In the genomic region with DNA sequence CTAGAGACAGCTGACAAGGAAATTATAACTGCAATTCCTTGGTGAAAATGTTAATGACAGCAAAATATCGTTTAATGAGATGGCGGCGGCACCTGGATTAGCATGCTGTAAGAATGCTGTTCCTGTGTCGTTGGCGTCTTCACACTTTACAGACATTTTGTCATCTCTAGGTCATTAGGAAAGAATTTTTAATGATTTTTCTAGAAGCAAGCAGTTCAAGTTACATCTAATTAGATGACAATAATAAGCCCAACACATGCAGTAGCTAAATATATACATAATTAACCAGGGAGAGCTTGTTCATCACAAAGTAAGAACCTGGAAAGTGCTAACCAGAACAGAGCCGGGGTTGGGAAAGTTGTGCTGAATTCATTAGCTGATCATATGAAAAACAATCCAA, we compare ENCODE assay signal across 31 mouse cellular contexts.
DNase-seq lines count a peak whose midpoint lies in the region; ATAC-seq lines count a peak whose summit lies in the region.
"Had no signal": no experiment of that assay in that cellular context is flagged by ENCODE, and none has a peak within 500 bp of the region (broad histone marks: within the 10 kb centered on the region; RNA-seq: fewer than 3 reads in every experiment).

No protein-coding gene starts in this region.

- no peaks in the 10 kb centered on the region for H3K27me3 ChIP-seq in midbrain, embryonic 14.5 days (ENCODE audit: control insufficient read depth, insufficient read depth, low read length)
- H3K27me3 ChIP-seq in midbrain, embryonic 11.5 days (ENCODE audit: control insufficient read depth, insufficient read depth, low read length) = no peaks in the 10 kb centered on the region
- H3K27me3 ChIP-seq in limb, embryonic 10.5 days (ENCODE audit: low read depth, poor library complexity, severe bottlenecking) = no peaks in the 10 kb centered on the region
- H3K27me3 ChIP-seq: embryonic facial prominence, embryonic 13.5 days; heart, embryonic 12.5 days; kidney, embryonic 15.5 days; liver, embryonic 15.5 days; lung, embryonic 15.5 days; megakaryocyte, embryonic 14.5 days; neural tube, embryonic 12.5 days; Patski; stomach, embryonic 15.5 days had no signal

- H3K4me1 ChIP-seq in midbrain, embryonic 14.5 days (ENCODE audit: control insufficient read depth, insufficient read depth, low read length) = no peaks in the 10 kb centered on the region
- no peaks in the 10 kb centered on the region for H3K4me1 ChIP-seq in midbrain, embryonic 11.5 days (ENCODE audit: control insufficient read depth, insufficient read depth, low read length)
- H3K4me1 ChIP-seq in limb, embryonic 10.5 days = no peaks in the 10 kb centered on the region
- H3K4me1 ChIP-seq: embryonic facial prominence, embryonic 13.5 days; kidney, embryonic 15.5 days; liver, embryonic 15.5 days; lung, embryonic 15.5 days; megakaryocyte, embryonic 14.5 days; neural tube, embryonic 12.5 days; stomach, embryonic 15.5 days had no signal

- DNase-seq in heart, adult 11 months = peak; percentile 22
- DNase-seq in heart, postnatal 4 days = no peak
- DNase-seq in midbrain, embryonic 14.5 days = no peak
- DNase-seq in midbrain, embryonic 11.5 days (ENCODE audit: low spot score, missing footprints) = no peak
- peak; percentile 14 for DNase-seq in brain, embryonic 18.5 days (ENCODE audit: low read depth, low spot score)
- peak; percentile 6 for DNase-seq in limb, embryonic 10.5 days (ENCODE audit: low spot score)
- no peak for DNase-seq in left cerebral cortex, adult 8-10 months (ENCODE audit: low spot score in 2 of 2)
- no peak for DNase-seq in c-Kit-positive CD71-positive TER-119-positive erythroid progenitor cells, embryonic 14.5 days (ENCODE audit: low spot score)
- DNase-seq: adrenal gland, postnatal 36 days; cerebellum, adult 2 months; cerebellum, postnatal 25 days; gastrocnemius, postnatal 10 days; heart, adult 18-20 months; heart, postnatal 10 days; kidney, adult 11 months; kidney, postnatal 36 days; left cerebral cortex, postnatal 4 days; liver; lung, postnatal 36 days; right cerebral cortex, adult 18-20 months; right cerebral cortex, postnatal 4 days; thymus, postnatal 36 days had no signal

- no peak for ATAC-seq in midbrain, embryonic 14.5 days (ENCODE audit: low FRiP score, low TSS enrichment)
- ATAC-seq in midbrain, embryonic 11.5 days (ENCODE audit: low FRiP score) = no peak
- ATAC-seq: Patski had no signal

- no peaks in the 10 kb centered on the region for H3K9me3 ChIP-seq in midbrain, embryonic 14.5 days (ENCODE audit: control insufficient read depth, low read length)
- no peaks in the 10 kb centered on the region for H3K9me3 ChIP-seq in midbrain, embryonic 11.5 days (ENCODE audit: control insufficient read depth, low read length)
- H3K9me3 ChIP-seq in limb, embryonic 10.5 days (replicated peaks) = no peaks in the 10 kb centered on the region
- H3K9me3 ChIP-seq: embryonic facial prominence, embryonic 13.5 days; heart, embryonic 12.5 days; kidney, embryonic 15.5 days; liver, embryonic 15.5 days; lung, embryonic 15.5 days; megakaryocyte, embryonic 14.5 days; neural tube, embryonic 12.5 days; stomach, embryonic 15.5 days had no signal

- H3K27ac ChIP-seq in midbrain, embryonic 14.5 days (replicated peaks; ENCODE audit: low read depth, low read length) = 0 out of 2 replicates have a peak overlapping the region, but pooled peaks have one; percentile 14
- no peak overlapping the region for H3K27ac ChIP-seq in midbrain, embryonic 11.5 days (ENCODE audit: low read depth, low read length)
- H3K27ac ChIP-seq in limb, embryonic 10.5 days = no peak overlapping the region
- H3K27ac ChIP-seq: embryonic facial prominence, embryonic 13.5 days; kidney, embryonic 15.5 days; liver, embryonic 15.5 days; lung, embryonic 15.5 days; neural tube, embryonic 12.5 days; stomach, embryonic 15.5 days had no signal

- 62% methylated on average over 6 of the region's 6 CpGs for WGBS in midbrain, embryonic 14.5 days
- WGBS in midbrain, embryonic 11.5 days = 93% methylated on average over 6 of the region's 6 CpGs
- WGBS in limb, embryonic 10.5 days = 88% methylated on average over 6 of the region's 6 CpGs

- no peak overlapping the region for H3K4me2 ChIP-seq in midbrain, embryonic 14.5 days (ENCODE audit: low read length)
- no peak overlapping the region for H3K4me2 ChIP-seq in midbrain, embryonic 11.5 days
- H3K4me2 ChIP-seq: embryonic facial prominence, embryonic 13.5 days; heart, embryonic 12.5 days; kidney, embryonic 15.5 days; liver, embryonic 15.5 days; lung, embryonic 15.5 days; neural tube, embryonic 12.5 days; stomach, embryonic 15.5 days had no signal

- H3K9ac ChIP-seq in midbrain, embryonic 14.5 days (replicated peaks; ENCODE audit: low read length) = no peak overlapping the region
- no peak overlapping the region for H3K9ac ChIP-seq in midbrain, embryonic 11.5 days (ENCODE audit: low read length)
- H3K9ac ChIP-seq: embryonic facial prominence, embryonic 13.5 days; heart, embryonic 12.5 days; kidney, embryonic 15.5 days; liver, embryonic 15.5 days; lung, embryonic 15.5 days; neural tube, embryonic 12.5 days; stomach, embryonic 15.5 days had no signal

- H3K36me3 ChIP-seq in midbrain, embryonic 14.5 days (ENCODE audit: control insufficient read depth, insufficient read depth, low read length) = peaks cover 22% of the 10 kb centered on the region
- peaks cover 5% of the 10 kb centered on the region; the same call in 1 of the 2 replicates for H3K36me3 ChIP-seq in midbrain, embryonic 11.5 days (ENCODE audit: control insufficient read depth, insufficient read depth, low read length)
- peaks cover 13% of the 10 kb centered on the region for H3K36me3 ChIP-seq in limb, embryonic 10.5 days
- H3K36me3 ChIP-seq: liver, embryonic 15.5 days; lung, embryonic 15.5 days; stomach, embryonic 15.5 days had no signal

- no peak overlapping the region for H3K4me3 ChIP-seq in midbrain, embryonic 14.5 days (replicated peaks; ENCODE audit: low read depth, low read length)
- H3K4me3 ChIP-seq in midbrain, embryonic 11.5 days (ENCODE audit: low read depth, low read length) = no peak overlapping the region
- no peak overlapping the region for H3K4me3 ChIP-seq in limb, embryonic 10.5 days
- H3K4me3 ChIP-seq: embryonic facial prominence, embryonic 13.5 days; heart, embryonic 12.5 days; kidney, embryonic 15.5 days; liver, embryonic 15.5 days; lung, embryonic 15.5 days; megakaryocyte, embryonic 14.5 days; neural tube, embryonic 12.5 days; stomach, embryonic 15.5 days had no signal

Comparison
In these comparisons a context has a peak if more than half of its experiments do, and no peak if none do; other contexts are left out.
1. DNase-seq: peak in heart, adult 11 months (single experiment), brain, embryonic 18.5 days (single experiment) and limb, embryonic 10.5 days (single experiment); none in heart, postnatal 4 days (single experiment), midbrain, embryonic 14.5 days (single experiment), midbrain, embryonic 11.5 days (single experiment), left cerebral cortex, adult 8-10 months (0 of 2) and c-Kit-positive CD71-positive TER-119-positive erythroid progenitor cells, embryonic 14.5 days (single experiment).